Mouse (Mus musculus): Measurements from ENCODE around the gene Mrpl33.
"Not testable (repeated sequence)": the region's sequence is repeated elsewhere in the genome, so short reads cannot be mapped to it uniquely, and the experiment has no call there.

Gene Mrpl33

GRCm38 (mm10) chr5:31595868-31596267 is 867 bp upstream of the Mrpl33 start:
- in situ Hi-C loops (cut with MseI, MboI), result loop anchor here (5.0 to 25.0 kb wide), 2 partner anchors 306 to 591 kb away; no protein-coding TSS in a partner anchor

GRCm38 (mm10) chr5:31597430-31597944 is 752 bp downstream of the Mrpl33 start:
- in situ Hi-C loops (cut with MseI, MboI), result loop anchor here (5.0 to 25.0 kb wide), 2 partner anchors 305 to 590 kb away; no protein-coding TSS in a partner anchor

DNA sequence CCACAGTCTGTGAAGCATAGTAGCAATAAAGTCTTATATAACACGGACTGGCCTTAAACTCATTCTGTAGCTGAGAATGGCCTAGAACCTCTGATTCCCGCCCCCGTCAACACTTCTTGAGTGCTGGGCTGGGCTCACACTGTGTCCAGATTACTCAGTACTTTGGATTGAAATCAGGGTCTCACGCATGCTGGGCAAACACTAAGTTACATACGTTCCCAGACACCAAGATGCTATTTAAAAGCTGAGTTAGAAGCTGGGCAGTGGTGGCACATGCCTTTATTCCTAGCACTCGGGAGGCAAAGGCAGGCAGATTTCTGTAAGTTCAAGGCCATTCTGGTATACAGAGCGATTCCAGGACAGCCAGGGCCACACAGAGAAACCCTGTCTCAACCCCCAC is 1.4 kb downstream of the Mrpl33 start:
- in situ Hi-C loops (cut with MseI, MboI), result loop anchor here (5.0 to 25.0 kb wide), 2 partner anchors 304 to 589 kb away; no protein-coding TSS in a partner anchor

- in situ Hi-C loops (cut with MseI, MboI), result loop anchor here (5.0 to 25.0 kb wide), 2 partner anchors 304 to 589 kb away; no protein-coding TSS in a partner anchor
Observed at GRCm38 (mm10) chr5:31598579-31598978, 1.8 kb downstream of the Mrpl33 start.

DNA sequence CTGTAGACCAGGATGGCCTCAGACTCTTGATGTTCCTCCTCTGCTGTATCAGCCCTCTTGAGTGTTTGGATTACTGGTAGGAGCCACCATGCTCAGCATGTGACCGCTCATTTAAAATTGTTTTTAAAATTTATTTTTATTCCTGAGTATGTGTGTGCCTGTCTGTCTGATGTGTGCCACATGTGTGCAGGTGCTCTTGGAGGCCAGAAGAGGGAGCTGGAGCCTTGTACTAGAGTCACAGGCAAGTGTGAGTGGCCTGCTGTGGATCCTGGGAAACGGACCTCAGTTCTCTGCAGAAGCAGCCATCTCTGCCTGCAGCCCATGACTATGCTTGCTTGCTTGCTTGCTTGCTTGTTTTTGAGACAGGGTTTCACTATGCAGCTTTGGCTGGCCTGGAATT is 2.4 kb downstream of the Mrpl33 start:
- in situ Hi-C loops (cut with MseI, MboI), result loop anchor here (5.0 to 25.0 kb wide), 2 partner anchors 303 to 588 kb away; no protein-coding TSS in a partner anchor

DNA sequence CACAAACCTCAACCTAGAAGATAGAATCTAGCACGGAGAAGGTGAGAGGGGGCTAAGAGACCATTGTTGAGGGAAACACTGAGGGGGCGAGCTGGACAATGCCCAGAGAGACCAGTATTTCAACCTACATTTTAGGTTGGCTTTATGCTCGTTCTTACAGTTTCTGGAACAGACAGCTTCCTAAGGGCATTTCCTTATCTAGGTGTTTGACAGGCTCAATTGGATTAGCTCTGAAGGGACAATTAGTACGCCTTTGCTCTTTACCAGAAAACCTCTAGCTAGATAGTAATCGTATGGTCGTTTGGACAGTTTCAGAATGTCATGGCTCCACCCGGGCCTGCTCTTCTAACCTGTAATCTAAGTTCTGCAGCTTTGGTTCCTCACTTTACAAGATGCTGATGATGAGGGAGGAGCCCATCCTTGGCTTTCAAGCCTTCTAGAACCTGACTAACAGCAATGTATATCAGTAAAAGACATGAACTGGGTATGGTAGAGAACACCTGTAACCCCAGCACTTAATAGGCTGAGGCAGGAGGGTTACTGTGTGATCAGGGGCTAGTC is 4.5 kb downstream of the Mrpl33 start:
- in situ Hi-C loops (cut with MseI, MboI), result no loop called here

DNA sequence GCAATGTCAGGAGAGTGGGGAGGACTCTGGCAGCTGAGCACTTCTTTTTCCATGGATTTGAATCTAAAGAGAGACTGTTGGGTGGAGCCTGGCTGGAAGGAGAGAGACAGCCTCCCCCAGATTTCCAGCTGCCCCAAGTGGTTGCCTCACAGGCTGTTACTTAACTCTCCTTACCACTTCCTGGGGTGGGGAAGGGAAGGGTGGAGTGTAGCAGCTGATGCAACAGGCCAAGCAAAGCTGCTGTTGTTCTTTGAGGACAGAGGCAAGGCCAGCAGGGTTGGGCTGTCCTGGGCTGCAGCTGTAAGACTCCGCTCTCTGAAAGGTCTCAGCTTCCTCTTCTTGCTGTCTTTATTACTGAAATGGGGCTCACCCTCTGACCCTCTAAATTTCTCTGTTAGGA is 5.6 kb downstream of the Mrpl33 start:
- in situ Hi-C loops (cut with MseI, MboI), result no loop called here

- in situ Hi-C loops (cut with MseI, MboI), result no loop called here
Observed at GRCm38 (mm10) chr5:31603766-31604165, 7.0 kb downstream of the Mrpl33 start.

GRCm38 (mm10) chr5:31606151-31606550 is 9.4 kb downstream of the Mrpl33 start:
- in situ Hi-C loops (cut with MseI, MboI), result no loop called here

- in situ Hi-C loops (cut with MseI, MboI), result no loop called here
Observed at GRCm38 (mm10) chr5:31610376-31611086, 13.8 kb downstream of the Mrpl33 start.

GRCm38 (mm10) chr5:31611186-31611585 is 14.5 kb downstream of the Mrpl33 start:
- in situ Hi-C loops (cut with MseI, MboI), result no loop called here

GRCm38 (mm10) chr5:31613852-31614286 is 17.1 kb downstream of the Mrpl33 start:
- in situ Hi-C loops (cut with MseI, MboI), result no loop called here

DNA sequence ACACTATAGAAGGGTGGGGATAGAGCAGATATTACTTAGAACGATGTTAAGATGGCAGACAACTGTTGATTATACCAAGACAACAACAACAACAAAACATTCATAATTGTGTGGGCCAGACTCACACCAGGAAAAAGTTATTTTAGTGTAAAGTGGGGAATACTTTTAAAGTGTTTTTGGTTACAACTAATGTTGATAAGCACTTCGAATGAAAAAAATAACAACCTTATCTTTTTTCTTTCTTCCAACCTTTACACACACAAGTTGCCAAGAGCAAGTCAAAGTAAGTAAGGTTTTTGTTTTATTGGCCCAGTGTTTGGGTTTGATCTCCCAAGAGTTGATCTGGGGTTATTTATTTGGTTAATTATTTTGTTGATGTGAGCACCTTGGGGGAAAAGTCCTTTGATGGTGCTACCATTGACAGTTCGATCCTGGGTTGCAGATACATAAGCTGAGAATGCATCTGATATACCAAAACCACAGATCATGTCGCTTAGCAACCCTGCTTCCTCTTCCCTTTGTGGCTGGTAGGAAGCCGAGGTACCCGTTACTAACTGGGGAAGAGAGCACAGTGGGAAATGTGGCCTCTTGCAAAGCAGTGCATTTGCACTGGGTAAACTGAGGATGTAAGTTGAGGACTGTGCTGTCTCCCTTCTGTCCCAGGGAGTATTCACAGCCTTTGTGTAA is 17.7 kb downstream of the Mrpl33 start:
- in situ Hi-C loops (cut with MseI, MboI), result no loop called here

GRCm38 (mm10) chr5:31620326-31620725 is 23.6 kb downstream of the Mrpl33 start:
- in situ Hi-C loops (cut with MseI, MboI), result no loop called here

DNA sequence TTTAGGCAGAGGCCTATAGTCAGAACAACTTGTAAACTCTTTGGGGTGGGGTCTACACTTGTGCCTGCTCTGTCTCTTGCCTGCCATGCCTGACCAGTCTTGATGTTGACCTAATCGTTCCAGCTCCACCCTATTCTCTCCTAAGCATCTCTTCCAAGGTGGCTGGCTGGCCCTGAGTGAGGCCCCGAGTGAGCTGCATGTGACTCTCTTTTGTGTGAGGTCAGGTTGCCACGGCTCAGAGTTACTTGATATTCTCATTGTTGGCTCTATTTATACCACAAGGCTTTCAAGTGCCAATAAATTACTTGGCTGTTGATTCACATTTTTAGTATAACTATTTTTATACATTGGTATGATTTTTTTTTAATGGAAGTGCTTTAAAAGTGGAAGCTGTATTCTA is 30.4 kb downstream of the Mrpl33 start:
- in situ Hi-C loops (cut with MseI, MboI), result no loop called here

DNA sequence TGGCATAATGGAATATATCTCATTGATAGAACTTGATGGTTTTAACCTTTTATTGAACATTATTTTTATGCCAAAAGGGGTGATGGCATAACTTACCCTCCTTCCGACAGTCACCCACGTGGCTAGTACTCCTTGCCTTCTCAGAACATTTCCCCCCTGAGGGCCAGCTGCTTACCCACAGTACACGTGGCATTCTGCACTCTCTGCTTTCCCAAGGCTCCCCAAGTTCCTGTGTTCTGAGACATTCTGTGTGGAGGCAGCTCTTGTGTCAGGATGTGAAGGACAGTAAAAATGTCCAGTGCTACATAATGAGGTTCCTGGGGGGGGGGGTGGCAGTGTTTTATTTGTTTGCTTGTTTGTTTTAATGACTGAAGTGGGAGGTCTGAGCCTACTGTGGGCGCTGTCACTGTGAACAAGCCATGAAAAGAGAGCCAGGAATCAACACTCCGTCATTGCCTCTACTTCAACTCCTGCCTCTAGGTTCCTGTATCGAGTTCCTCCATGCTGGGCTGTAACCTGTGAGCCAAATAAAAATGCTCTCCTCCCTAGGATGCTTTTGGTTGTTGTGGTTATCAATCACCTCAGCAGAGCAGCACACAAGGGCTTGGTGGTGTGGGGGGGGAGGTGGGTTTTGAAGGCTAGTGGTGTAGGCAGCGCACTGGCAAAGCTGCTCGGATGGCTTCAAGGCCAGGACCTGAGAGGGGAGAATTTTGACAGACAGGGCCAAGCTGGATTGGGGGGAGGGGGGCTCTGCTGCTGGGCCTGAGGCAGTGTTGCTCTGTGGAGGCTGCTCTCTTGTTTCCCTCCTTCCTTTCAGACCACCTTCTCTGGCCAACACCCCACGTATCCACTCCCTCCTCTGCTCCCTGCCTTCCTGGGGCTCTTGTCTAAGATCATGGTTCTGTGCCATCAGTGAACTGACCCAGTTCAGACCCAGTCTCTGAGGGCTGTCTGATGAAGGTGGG is 31.1 kb downstream of the Mrpl33 start:
- in situ Hi-C loops (cut with MseI, MboI), result no loop called here

GRCm38 (mm10) chr5:31628555-31628954 is 31.8 kb downstream of the Mrpl33 start:
- in situ Hi-C loops (cut with MseI, MboI), result no loop called here

- in situ Hi-C loops (cut with MseI, MboI), result no loop called here
Observed at GRCm38 (mm10) chr5:31630064-31630463, 33.3 kb downstream of the Mrpl33 start.

DNA sequence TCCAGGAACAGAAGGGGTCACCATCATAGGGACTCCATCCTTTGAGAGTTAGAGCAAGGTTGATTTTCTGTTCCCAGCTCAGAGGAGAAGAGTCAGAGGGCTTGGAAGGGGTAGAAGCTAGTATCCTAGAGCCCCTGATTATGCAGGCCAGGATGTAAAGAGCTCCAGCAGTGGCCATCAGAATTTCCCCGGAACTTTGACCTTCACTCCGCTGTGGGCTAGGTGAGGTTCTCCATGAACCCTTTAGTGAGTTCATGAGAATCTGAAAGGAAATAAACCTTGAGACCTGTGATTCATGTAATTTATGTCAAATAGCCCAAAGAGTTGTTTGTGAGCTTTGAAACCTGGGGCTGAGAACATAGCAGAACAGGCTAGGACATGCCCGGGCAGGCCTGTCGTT is 34.4 kb downstream of the Mrpl33 start:
- in situ Hi-C loops (cut with MseI, MboI), result not testable (repeated sequence)

DNA sequence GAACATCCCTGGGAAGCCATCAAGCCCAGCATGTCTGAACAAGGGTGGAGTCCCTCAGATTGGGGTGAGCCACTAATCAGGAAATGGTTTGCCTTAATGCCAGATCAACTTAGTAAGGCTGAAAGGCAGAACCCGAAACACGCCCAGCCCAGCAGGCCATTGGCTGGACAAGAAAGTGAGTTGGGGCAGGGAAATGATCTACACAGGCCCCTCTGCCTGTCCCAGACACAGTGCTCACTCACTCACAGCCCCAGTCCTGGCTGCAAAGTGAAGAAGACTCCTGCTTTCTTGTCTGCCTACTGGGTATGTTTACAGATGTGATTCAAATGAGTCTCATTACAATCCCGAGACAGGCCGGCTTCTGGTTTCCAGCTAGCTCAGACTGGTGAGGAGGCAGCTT is 37.4 kb downstream of the Mrpl33 start:
- in situ Hi-C loops (cut with MseI, MboI), result no loop called here

- in situ Hi-C loops (cut with MseI, MboI), result no loop called here
Observed at GRCm38 (mm10) chr5:31634679-31635078, 37.9 kb downstream of the Mrpl33 start.
